Mouse (Mus musculus): ENCODE measurements at regions not wholly inside any gene's neighbourhood (a gene's known extent, or its start where the extent isn't known, plus 50 kb on each side); places are given as distances from the start of the nearest gene placed in this dataset.

GRCm38 (mm10) chr17:51407046-51407445 lies 227.9 kb upstream of the Tbc1d5 start:
- no peak for DNase-seq (ENCODE audit: low read depth in 1 of 2, low spot score in 2 of 2)

- no peak for DNase-seq (ENCODE audit: low read depth in 1 of 2, low spot score in 2 of 2)
Measured at GRCm38 (mm10) chr17:51405059-51405458, 225.9 kb upstream of the Tbc1d5 start.

DNA sequence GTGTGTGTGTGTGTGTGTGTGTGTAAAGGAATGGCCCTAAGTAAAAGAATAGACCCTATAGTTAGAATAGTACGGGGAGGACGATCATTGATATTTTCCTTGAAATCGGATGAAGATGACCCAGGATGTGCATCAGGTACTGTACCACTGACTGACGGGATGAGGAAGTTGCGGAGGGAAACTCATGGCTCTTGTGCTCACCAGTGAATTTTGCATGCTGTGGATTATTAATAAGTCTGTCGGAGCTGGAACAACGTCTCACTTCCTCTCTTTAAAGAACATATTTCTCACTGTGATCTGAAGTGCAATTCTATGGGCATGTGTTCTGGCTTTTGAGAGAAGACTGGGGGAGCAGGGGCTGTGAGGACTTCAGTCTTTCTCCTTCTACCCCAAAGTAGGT lies 218.8 kb upstream of the Tbc1d5 start:
- DNase-seq (ENCODE audit: low read depth in 1 of 2, low spot score in 2 of 2), result no peak

GRCm38 (mm10) chr17:51393771-51394221 lies 214.6 kb upstream of the Tbc1d5 start:
- DNase-seq (ENCODE audit: low read depth in 1 of 2, low spot score in 2 of 2), result no peak

DNA sequence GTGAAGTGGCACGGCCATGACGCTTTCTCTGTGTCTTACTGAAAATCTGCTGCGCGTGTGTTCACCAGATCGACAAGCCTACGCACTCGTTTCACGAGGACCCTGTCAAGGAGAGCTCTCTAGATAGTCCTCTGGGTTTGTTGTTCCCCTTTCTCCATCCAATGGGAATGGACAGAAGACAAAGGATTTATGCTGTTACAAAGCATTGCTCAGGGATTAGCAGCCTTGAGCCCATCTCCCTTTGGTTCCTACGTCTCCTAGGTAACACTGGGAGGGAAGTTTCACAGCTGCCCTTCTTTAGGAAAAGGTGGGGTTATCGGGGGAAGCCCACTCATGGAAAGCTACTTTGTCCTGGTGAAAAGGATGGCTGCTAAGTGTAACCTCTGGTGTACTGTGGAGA lies 212.7 kb upstream of the Tbc1d5 start:
- DNase-seq (ENCODE audit: low read depth in 1 of 2, low spot score in 2 of 2), result no peak

GRCm38 (mm10) chr17:51382552-51382951 lies 203.4 kb upstream of the Tbc1d5 start:
- DNase-seq (ENCODE audit: low read depth in 1 of 2, low spot score in 2 of 2), result no peak

GRCm38 (mm10) chr17:51371937-51372479 lies 192.9 kb upstream of the Tbc1d5 start:
- no peak for DNase-seq (ENCODE audit: low read depth in 1 of 2, low spot score in 2 of 2)

GRCm38 (mm10) chr17:51370990-51371389 lies 191.8 kb upstream of the Tbc1d5 start:
- no peak for DNase-seq (ENCODE audit: low read depth in 1 of 2, low spot score in 2 of 2)

DNA sequence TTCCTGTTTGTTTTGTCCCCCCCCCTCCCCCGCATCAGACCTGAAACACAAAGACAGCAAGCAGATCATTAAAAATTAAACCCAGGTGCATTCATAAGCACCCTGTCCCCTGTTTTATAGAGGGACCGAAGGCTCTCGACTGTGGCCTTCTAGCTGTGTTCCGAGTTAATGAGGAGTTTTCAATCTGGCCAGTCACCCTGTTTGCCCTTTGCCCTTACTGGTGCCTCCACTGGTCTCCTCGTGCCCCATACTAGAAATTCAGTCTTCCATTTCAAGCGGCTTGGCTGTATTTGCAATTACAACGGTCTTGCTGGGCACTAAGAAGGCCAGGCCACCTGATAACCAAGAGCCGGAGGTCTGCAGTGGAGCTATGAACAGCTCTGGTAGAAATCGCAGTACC lies 190.9 kb upstream of the Tbc1d5 start:
- DNase-seq (ENCODE audit: low read depth in 1 of 2, low spot score in 2 of 2), result no peak

GRCm38 (mm10) chr17:51362801-51363200 lies 183.6 kb upstream of the Tbc1d5 start:
- DNase-seq (ENCODE audit: low read depth in 1 of 2, low spot score in 2 of 2), result no peak

DNA sequence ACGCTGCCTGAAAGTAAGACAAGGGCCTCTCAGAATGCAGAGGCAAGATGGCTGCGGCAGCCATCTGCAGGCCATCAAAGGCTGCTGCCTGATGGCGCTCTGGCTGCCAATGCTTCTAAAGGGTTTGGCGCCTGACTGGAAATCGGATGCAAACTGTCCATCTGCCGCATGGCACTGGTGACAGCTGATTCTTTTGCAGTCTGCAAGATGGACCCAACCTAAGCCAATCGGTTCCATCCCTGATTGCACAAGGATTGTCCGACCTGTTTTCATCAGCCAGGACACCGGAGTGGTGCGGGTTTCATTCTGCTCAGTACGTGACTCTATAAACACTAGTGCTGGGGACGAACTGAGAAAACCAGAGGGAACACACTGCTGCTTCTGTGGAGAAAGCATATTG lies 183.1 kb upstream of the Tbc1d5 start:
- DNase-seq (ENCODE audit: low read depth in 1 of 2, low spot score in 2 of 2), result no peak

DNA sequence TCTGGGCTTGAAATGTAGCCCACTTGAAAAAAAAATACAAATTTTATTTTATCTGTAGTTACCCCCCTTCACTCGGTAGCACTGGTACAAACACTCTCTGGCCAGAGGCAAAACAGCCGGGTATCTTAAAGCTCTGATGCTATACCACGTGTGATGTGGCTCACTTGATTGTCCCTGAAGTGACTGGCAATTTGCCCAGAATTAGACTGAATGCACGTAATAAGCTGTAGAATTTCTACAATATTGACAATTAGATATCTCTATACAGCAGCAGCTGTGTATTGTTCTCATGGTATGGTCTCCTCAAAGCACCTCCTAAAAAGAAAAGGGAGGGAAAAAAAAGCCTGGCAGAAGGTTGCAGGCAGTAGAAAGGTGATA lies 179.2 kb upstream of the Tbc1d5 start:
- DNase-seq (ENCODE audit: low read depth in 1 of 2, low spot score in 2 of 2), result no peak

GRCm38 (mm10) chr17:51357690-51358361 lies 178.7 kb upstream of the Tbc1d5 start:
- no peak for DNase-seq (ENCODE audit: low read depth in 1 of 2, low spot score in 2 of 2)

GRCm38 (mm10) chr17:51356447-51356846 lies 177.3 kb upstream of the Tbc1d5 start:
- DNase-seq (ENCODE audit: low read depth in 1 of 2, low spot score in 2 of 2), result no peak

- DNase-seq (ENCODE audit: low read depth in 1 of 2, low spot score in 2 of 2), result no peak
Measured at GRCm38 (mm10) chr17:51321868-51322267, 142.7 kb upstream of the Tbc1d5 start.

DNA sequence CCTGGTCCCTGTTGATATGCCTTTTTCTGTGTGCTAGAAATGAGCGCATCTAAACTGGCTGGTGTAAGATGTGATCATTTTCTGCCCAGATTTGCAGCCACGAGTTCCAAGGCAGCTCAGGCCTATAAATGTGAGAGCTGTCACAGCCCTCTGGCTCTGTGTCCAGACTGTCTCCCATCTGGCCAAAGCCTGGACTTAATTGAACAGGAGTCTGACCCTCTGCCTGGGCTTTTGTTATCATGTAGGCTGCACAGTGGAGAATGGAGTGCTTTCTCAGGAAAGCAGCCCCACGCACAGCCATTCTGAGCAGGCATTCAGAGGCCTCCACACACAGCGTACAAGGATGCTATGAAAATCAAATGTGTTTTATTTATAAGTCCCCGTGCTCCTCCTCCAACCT lies 141.9 kb upstream of the Tbc1d5 start:
- no peak for DNase-seq (ENCODE audit: low read depth in 1 of 2, low spot score in 2 of 2)

GRCm38 (mm10) chr17:51304964-51305363 lies 125.8 kb upstream of the Tbc1d5 start:
- DNase-seq (ENCODE audit: low read depth in 1 of 2, low spot score in 2 of 2), result no peak

DNA sequence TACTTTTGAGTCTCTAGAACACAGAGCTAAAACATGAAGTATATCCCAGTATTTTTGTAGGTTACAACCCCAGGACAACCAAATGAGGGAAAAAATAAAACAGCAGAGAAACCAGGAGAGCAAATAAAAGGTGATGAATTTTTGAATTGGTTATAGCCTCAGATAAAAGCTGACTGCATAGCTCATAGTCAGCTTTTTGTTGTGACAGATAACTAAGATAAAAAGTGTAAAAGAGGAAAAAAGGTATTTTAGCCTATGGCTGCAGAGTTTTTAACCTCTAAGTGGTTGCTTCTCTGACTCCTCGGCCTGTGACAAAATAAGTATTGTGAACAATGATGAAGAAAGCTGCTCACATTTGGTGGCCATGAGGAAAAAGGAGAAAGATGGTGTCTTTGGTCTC lies 111.6 kb upstream of the Tbc1d5 start:
- no peak for DNase-seq (ENCODE audit: low read depth in 1 of 2, low spot score in 2 of 2)

DNA sequence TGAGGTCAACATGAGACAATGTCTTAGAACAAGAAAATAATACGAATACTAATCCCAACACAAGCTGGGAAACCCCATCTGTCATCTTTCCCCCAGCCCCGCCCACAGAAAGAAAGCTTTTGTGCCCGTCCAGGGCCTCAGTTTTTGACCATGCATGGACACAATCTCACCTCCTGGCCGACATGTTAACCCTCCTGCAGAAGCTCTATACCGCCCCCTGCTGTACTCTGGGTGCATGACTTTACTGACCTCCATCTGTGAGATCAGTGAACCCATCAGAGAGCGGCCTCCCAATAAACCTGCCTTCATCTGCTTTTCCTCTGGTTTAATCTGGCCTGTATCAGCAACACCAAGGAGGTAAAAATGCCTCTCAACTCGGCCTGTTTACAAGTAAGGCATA lies 109.6 kb upstream of the Tbc1d5 start:
- DNase-seq (ENCODE audit: low read depth in 1 of 2, low spot score in 2 of 2), result peak; percentile 38 to 65

- no peak for DNase-seq (ENCODE audit: low read depth in 1 of 2, low spot score in 2 of 2)
Measured at GRCm38 (mm10) chr17:51287878-51288277, 108.7 kb upstream of the Tbc1d5 start.

DNA sequence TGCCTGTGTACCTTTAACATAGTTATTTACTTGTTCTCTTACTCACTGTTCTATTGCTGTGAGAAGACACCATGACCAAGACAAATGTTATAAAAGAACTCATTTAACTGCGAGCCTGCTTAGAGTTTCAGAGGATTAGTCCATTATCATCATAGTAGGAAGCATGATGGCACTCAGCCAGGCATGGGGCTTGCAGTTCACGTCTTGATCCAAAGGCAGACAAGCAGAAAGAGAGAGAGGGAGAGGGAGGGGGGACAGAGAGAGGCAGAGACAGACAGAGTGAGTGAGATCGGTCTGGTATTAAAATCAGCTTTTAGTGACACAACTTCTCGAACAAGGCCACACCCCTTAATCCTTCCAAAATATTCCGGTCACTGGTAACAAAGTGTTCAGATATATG lies 106.2 kb upstream of the Tbc1d5 start:
- no peak for DNase-seq (ENCODE audit: low read depth in 1 of 2, low spot score in 2 of 2)

DNA sequence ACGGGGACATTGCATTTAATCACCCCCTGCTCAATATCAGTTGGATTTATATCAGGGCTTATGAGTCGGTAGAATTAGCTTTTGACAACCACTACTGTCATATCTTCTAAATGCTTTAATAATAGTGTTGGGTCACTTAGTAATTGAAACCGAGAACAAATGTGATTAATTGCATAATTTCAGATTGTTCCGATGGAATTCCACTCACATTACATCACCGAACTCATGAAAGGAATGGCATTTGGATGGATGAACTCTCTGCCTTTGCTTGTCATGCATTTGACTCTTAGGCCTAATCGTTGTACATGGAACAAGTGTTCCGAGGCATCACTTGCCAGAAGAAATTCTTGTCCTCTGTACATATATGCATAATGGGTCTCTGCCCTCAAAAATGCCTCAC lies 99.6 kb upstream of the Tbc1d5 start:
- no peak for DNase-seq (ENCODE audit: low read depth in 1 of 2, low spot score in 2 of 2)

DNA sequence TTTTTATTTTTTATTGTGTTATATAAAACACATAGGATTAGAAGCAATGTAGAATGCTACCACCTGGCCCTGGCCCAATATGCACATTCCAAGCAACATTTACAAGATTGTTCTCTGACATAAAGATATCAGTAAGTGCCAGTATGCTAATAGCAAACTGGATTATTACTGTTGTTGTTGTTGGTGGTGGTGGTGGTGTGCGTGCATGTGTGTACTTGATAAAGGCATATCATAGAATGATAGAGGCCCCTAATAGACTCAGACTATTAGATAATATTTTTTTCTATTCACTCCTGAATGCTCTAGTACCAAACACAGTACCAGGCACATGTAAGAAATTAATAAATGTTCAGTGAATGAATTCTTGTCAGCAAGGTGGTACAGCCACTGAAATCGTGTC lies 98.9 kb upstream of the Tbc1d5 start:
- DNase-seq (ENCODE audit: low read depth in 1 of 2, low spot score in 2 of 2), result no peak

Measured in monocyte, adult 2 months (primary cell).